Mouse (Mus musculus) megakaryocyte, embryonic 14.5 days (primary cell): ENCODE data around the gene Glyat.

Experiments used
- FLI1 ChIP-seq: IDR thresholded peaks from 2 replicates; pipeline ENCODE4 v1.6.1; 2012; ENCODE audit warnings: low read length, inconsistent platforms, mixed read lengths
- GATA1 ChIP-seq: IDR thresholded peaks from 3 replicates; pipeline ENCODE4 v1.6.1; 2012; ENCODE audit warnings: mixed read lengths, low read length, inconsistent platforms, borderline replicate concordance

DNA sequence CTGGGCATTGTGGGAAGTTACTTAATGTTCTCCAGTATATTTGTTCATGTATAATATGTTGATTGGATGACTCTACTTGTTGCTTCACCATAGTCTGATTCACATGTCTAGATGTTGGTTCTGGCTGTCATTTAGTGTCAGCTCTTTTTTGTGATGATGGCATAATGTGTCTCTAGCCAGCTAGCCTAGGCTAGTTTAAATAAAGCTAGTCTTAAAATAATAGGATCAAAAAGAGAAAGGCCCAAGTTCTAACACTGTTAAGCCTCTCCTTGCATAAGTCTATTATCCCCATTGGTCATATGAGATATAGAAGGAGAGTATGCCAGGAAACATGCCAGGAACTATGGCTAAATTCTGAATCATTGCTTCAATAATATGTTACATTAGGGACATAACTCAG is 16.4 kb downstream of the Glyat start:
- TF ChIP-seq GATA1 (no peak), FLI1 (no peak)
